Mouse (Mus musculus) kidney, adult 2 months (tissue): ENCODE results near the gene Tbcd.

Experiments
- CTCF ChIP-seq: fragments of 200-500 bp; conservative IDR thresholded peaks from 2 replicates; pipeline ENCODE4 v1.5.1; 2011; ENCODE audit warnings: low read depth, mild to moderate bottlenecking, control low read depth, low read length, moderate library complexity, mixed read lengths; ENCODE audit not compliant: insufficient read depth, insufficient read length
- POLR2A ChIP-seq: fragments of 200-500 bp; IDR thresholded peaks from one replicate; pipeline ENCODE4 v1.6.1; 2011; ENCODE audit warnings: low read depth, low read length, control low read depth

DNA sequence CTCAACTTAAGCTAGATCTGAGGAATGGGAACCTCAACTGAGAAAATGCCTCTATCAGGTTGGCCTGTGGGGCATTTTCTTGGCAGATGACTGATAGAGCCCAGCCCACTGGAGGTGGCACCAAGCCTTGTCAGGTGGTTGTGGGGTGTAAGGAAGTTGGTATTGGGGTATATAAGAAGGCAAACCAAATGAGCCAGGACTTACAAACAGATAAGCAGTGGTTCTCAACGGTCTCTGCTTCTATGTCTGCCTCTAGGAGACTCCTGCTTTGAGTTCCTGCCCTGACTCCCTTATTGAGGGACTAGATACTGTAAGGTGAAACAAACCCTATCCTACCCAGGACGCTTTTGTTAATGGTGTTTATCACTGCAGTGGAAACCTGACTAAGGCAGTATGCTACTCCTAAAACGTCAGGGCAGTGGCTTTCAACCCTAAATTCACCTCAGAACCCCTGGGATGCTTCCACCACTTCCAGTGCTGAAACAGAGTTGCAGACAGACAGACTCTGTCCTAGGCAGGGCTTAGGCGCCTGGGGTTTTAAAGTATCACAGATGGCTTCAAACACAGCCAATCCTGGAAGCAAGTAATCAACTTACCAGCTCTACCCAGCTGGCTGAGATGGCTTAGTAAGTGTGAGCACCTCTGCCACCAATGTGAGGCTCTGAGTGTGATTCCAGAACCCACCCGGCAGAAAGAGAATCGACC is 204.2 kb downstream of the Tbcd start:
- TF ChIP-seq POLR2A = no peak
- TF ChIP-seq CTCF = no peak
